Mouse (Mus musculus): ENCODE measurements around the gene Kcnh1. TPM values are rescaled to one million over a fixed set of nuclear protein-coding genes. Genes with fewer than 3 reads are reported as not detected.

Kcnh1 gene
- polyA plus RNA-seq, 1 experiment from 2014 or later, result 0.40 TPM

GRCm38 (mm10) chr1:192419176-192419575, 228.6 kb downstream of the Kcnh1 start:
- Histone ChIP-seq H3K4me2 (replicated peaks; ENCODE audit: low read depth, low read length) (no peak overlapping the region), H3K9ac (ENCODE audit: low read depth, low read length) (no peak overlapping the region), H3K36me3 (ENCODE audit: control insufficient read depth, insufficient read depth, low read length) (no peaks in the 10 kb centered on the region), H3K27ac (ENCODE audit: low read depth, low read length) (no peak overlapping the region), H3K27me3 (ENCODE audit: control insufficient read depth, insufficient read depth, low read length) (no peaks in the 10 kb centered on the region), H3K4me1 (replicated peaks; ENCODE audit: control insufficient read depth, insufficient read depth, low read length) (no peaks in the 10 kb centered on the region), H3K4me3 (ENCODE audit: low read depth, low read length) (no peak overlapping the region), H3K9me3 (ENCODE audit: control insufficient read depth, low read length) (no peaks in the 10 kb centered on the region)
- WGBS, result 80% methylated on average over 5 of the region's 5 CpGs
- DNase-seq (ENCODE audit: low spot score), result no peak
- no peak for ATAC-seq (ENCODE audit: low FRiP score)

- Histone ChIP-seq H3K36me3 (ENCODE audit: control insufficient read depth, insufficient read depth, low read length) (no peaks in the 10 kb centered on the region), H3K4me3 (ENCODE audit: low read depth, low read length) (no peak overlapping the region), H3K4me1 (replicated peaks; ENCODE audit: control insufficient read depth, insufficient read depth, low read length) (no peaks in the 10 kb centered on the region), H3K9ac (ENCODE audit: low read depth, low read length) (no peak overlapping the region), H3K9me3 (ENCODE audit: control insufficient read depth, low read length) (no peaks in the 10 kb centered on the region), H3K4me2 (replicated peaks; ENCODE audit: low read depth, low read length) (no peak overlapping the region), H3K27me3 (ENCODE audit: control insufficient read depth, insufficient read depth, low read length) (no peaks in the 10 kb centered on the region), H3K27ac (ENCODE audit: low read depth, low read length) (no peak overlapping the region)
- ATAC-seq (ENCODE audit: low FRiP score) (no peak), DNase-seq (ENCODE audit: low spot score) (no peak)
- 93% methylated on average over 14 of the region's 14 CpGs for WGBS
Observed at GRCm38 (mm10) chr1:192421377-192422166, 231.0 kb downstream of the Kcnh1 start.

- H3K9me3 ChIP-seq (ENCODE audit: control insufficient read depth, low read length), result no peaks in the 10 kb centered on the region
- H3K4me1 ChIP-seq (replicated peaks; ENCODE audit: control insufficient read depth, insufficient read depth, low read length), result no peaks in the 10 kb centered on the region
- no peak overlapping the region for H3K4me3 ChIP-seq (ENCODE audit: low read depth, low read length)
- 91% methylated on average over 2 of the region's 2 CpGs for WGBS
- no peak overlapping the region for H3K27ac ChIP-seq (ENCODE audit: low read depth, low read length)
- no peak overlapping the region for H3K4me2 ChIP-seq (replicated peaks; ENCODE audit: low read depth, low read length)
- DNase-seq (ENCODE audit: low spot score), result no peak
- H3K36me3 ChIP-seq (ENCODE audit: control insufficient read depth, insufficient read depth, low read length), result no peaks in the 10 kb centered on the region
- no peaks in the 10 kb centered on the region for H3K27me3 ChIP-seq (ENCODE audit: control insufficient read depth, insufficient read depth, low read length)
- ATAC-seq (ENCODE audit: low FRiP score), result no peak
- no peak overlapping the region for H3K9ac ChIP-seq (ENCODE audit: low read depth, low read length)
Observed at GRCm38 (mm10) chr1:192431423-192431822, 240.8 kb downstream of the Kcnh1 start.

GRCm38 (mm10) chr1:192435503-192435902, 244.9 kb downstream of the Kcnh1 start:
- no peak for DNase-seq (ENCODE audit: low spot score)
- H3K4me3 ChIP-seq (ENCODE audit: low read depth, low read length), result no peak overlapping the region
- no peaks in the 10 kb centered on the region for H3K27me3 ChIP-seq (ENCODE audit: control insufficient read depth, insufficient read depth, low read length)
- no peaks in the 10 kb centered on the region for H3K9me3 ChIP-seq (ENCODE audit: control insufficient read depth, low read length)
- H3K4me1 ChIP-seq (replicated peaks; ENCODE audit: control insufficient read depth, insufficient read depth, low read length), result no peaks in the 10 kb centered on the region
- no peak for ATAC-seq (ENCODE audit: low FRiP score)
- no peak overlapping the region for H3K9ac ChIP-seq (ENCODE audit: low read depth, low read length)
- 90% methylated on average over 2 of the region's 2 CpGs for WGBS
- no peak overlapping the region for H3K27ac ChIP-seq (ENCODE audit: low read depth, low read length)
- no peaks in the 10 kb centered on the region for H3K36me3 ChIP-seq (ENCODE audit: control insufficient read depth, insufficient read depth, low read length)
- H3K4me2 ChIP-seq (replicated peaks; ENCODE audit: low read depth, low read length), result no peak overlapping the region

- 75% methylated on average over 6 of the region's 6 CpGs for WGBS
- DNase-seq (ENCODE audit: low spot score) (no peak), ATAC-seq (ENCODE audit: low FRiP score) (no peak)
- H3K9ac ChIP-seq (ENCODE audit: low read depth, low read length), result no peak overlapping the region
- H3K4me2 ChIP-seq (replicated peaks; ENCODE audit: low read depth, low read length), result no peak overlapping the region
- no peaks in the 10 kb centered on the region for H3K27me3 ChIP-seq (ENCODE audit: control insufficient read depth, insufficient read depth, low read length)
- H3K4me1 ChIP-seq (replicated peaks; ENCODE audit: control insufficient read depth, insufficient read depth, low read length), result no peaks in the 10 kb centered on the region
- H3K36me3 ChIP-seq (ENCODE audit: control insufficient read depth, insufficient read depth, low read length), result no peaks in the 10 kb centered on the region
- no peaks in the 10 kb centered on the region for H3K9me3 ChIP-seq (ENCODE audit: control insufficient read depth, low read length)
- no peak overlapping the region for H3K4me3 ChIP-seq (ENCODE audit: low read depth, low read length)
- no peak overlapping the region for H3K27ac ChIP-seq (ENCODE audit: low read depth, low read length)
Observed at GRCm38 (mm10) chr1:192439151-192439837, 248.7 kb downstream of the Kcnh1 start.

GRCm38 (mm10) chr1:192442772-192443445, 252.3 kb downstream of the Kcnh1 start:
- Histone ChIP-seq H3K4me1 (replicated peaks; ENCODE audit: control insufficient read depth, insufficient read depth, low read length) (no peaks in the 10 kb centered on the region), H3K4me3 (ENCODE audit: low read depth, low read length) (no peak overlapping the region), H3K9ac (ENCODE audit: low read depth, low read length) (no peak overlapping the region), H3K27ac (ENCODE audit: low read depth, low read length) (no peak overlapping the region), H3K36me3 (ENCODE audit: control insufficient read depth, insufficient read depth, low read length) (no peaks in the 10 kb centered on the region), H3K4me2 (replicated peaks; ENCODE audit: low read depth, low read length) (no peak overlapping the region), H3K27me3 (ENCODE audit: control insufficient read depth, insufficient read depth, low read length) (no peaks in the 10 kb centered on the region), H3K9me3 (ENCODE audit: control insufficient read depth, low read length) (no peaks in the 10 kb centered on the region)
- no peak for ATAC-seq (ENCODE audit: low FRiP score)
- no peak for DNase-seq (ENCODE audit: low spot score)
- 89% methylated on average over 5 of the region's 5 CpGs for WGBS

GRCm38 (mm10) chr1:192443998-192444657, 253.6 kb downstream of the Kcnh1 start:
- DNase-seq (ENCODE audit: low spot score) (peak; percentile 34), ATAC-seq (ENCODE audit: low FRiP score) (no peak)
- 78% methylated on average over 20 of the region's 20 CpGs for WGBS
- H3K9me3 ChIP-seq (ENCODE audit: control insufficient read depth, low read length), result no peaks in the 10 kb centered on the region
- no peaks in the 10 kb centered on the region for H3K4me1 ChIP-seq (replicated peaks; ENCODE audit: control insufficient read depth, insufficient read depth, low read length)
- H3K27me3 ChIP-seq (ENCODE audit: control insufficient read depth, insufficient read depth, low read length), result no peaks in the 10 kb centered on the region
- H3K4me3 ChIP-seq (ENCODE audit: low read depth, low read length), result no peak overlapping the region
- no peak overlapping the region for H3K27ac ChIP-seq (ENCODE audit: low read depth, low read length)
- H3K9ac ChIP-seq (ENCODE audit: low read depth, low read length), result no peak overlapping the region
- no peaks in the 10 kb centered on the region for H3K36me3 ChIP-seq (ENCODE audit: control insufficient read depth, insufficient read depth, low read length)
- no peak overlapping the region for H3K4me2 ChIP-seq (replicated peaks; ENCODE audit: low read depth, low read length)

- Histone ChIP-seq H3K9me3 (ENCODE audit: control insufficient read depth, low read length) (no peaks in the 10 kb centered on the region), H3K4me2 (replicated peaks; ENCODE audit: low read depth, low read length) (no peak overlapping the region), H3K4me3 (ENCODE audit: low read depth, low read length) (no peak overlapping the region), H3K27me3 (ENCODE audit: control insufficient read depth, insufficient read depth, low read length) (no peaks in the 10 kb centered on the region), H3K9ac (ENCODE audit: low read depth, low read length) (no peak overlapping the region), H3K36me3 (ENCODE audit: control insufficient read depth, insufficient read depth, low read length) (no peaks in the 10 kb centered on the region), H3K27ac (ENCODE audit: low read depth, low read length) (no peak overlapping the region), H3K4me1 (replicated peaks; ENCODE audit: control insufficient read depth, insufficient read depth, low read length) (no peaks in the 10 kb centered on the region)
- ATAC-seq (ENCODE audit: low FRiP score), result no peak
- WGBS, result 65% methylated on average over 7 of the region's 7 CpGs
- DNase-seq (ENCODE audit: low spot score), result no peak
Observed at GRCm38 (mm10) chr1:192444658-192445447, 254.3 kb downstream of the Kcnh1 start.

Data from hindbrain, embryonic 11.5 days (tissue).